Mouse (Mus musculus) neural tube, embryonic 11.5 days (tissue): ENCODE measurements around the gene Arhgef12. TPM values are rescaled to one million over a fixed set of nuclear protein-coding genes. Genes with fewer than 3 reads are reported as not detected.
"Not testable (repeated sequence)": the region's sequence is repeated elsewhere in the genome, so short reads cannot be mapped to it uniquely, and the experiment has no call there.

Experiments used
- ATAC-seq: fragments of 200-750 bp; cut with Nextera tagmentation; 2 replicates; pipeline ENCODE4 v1.8.0; 2017; ENCODE audit warnings: moderate number of reproducible peaks, mild to moderate bottlenecking, moderate TSS enrichment, moderate library complexity; ENCODE audit not compliant: insufficient read depth, low FRiP score, low TSS enrichment
- DNase-seq: peaks from one replicate; pipeline ENCODE4 v3.0.0-alpha.2; 2015; ENCODE audit warnings: low spot score
- H3K27ac ChIP-seq: fragments of 300-500 bp; sonication (generic); 2 replicates; pipeline ENCODE4 v1.5.1; 2014; ENCODE audit warnings: low read depth, mild to moderate bottlenecking, low read length
- H3K27me3 ChIP-seq: fragments of 300-500 bp; sonication (generic); 2 replicates; pipeline ENCODE4 v1.6.1; 2014; ENCODE audit warnings: mild to moderate bottlenecking, low read length, mixed read lengths; ENCODE audit not compliant: control insufficient read depth, insufficient read depth
- H3K36me3 ChIP-seq: fragments of 300-500 bp; sonication (generic); 2 replicates; pipeline ENCODE4 v1.6.1; 2014; ENCODE audit warnings: mild to moderate bottlenecking, low read length, moderate library complexity, mixed read lengths; ENCODE audit not compliant: control insufficient read depth, insufficient read depth
- H3K4me1 ChIP-seq: fragments of 300-500 bp; sonication (generic); 2 replicates; pipeline ENCODE4 v1.6.1; 2014; ENCODE audit warnings: low read length, mixed read lengths; ENCODE audit not compliant: control insufficient read depth, insufficient read depth
- H3K4me2 ChIP-seq: fragments of 300-500 bp; sonication (generic); 2 replicates; pipeline ENCODE4 v1.6.1; 2014; ENCODE audit warnings: low read depth, mild to moderate bottlenecking, moderate library complexity
- H3K4me3 ChIP-seq: fragments of 300-500 bp; sonication (generic); 2 replicates; pipeline ENCODE4 v1.5.1; 2014; ENCODE audit warnings: low read depth, low read length
- H3K9ac ChIP-seq: fragments of 300-500 bp; sonication (generic); 2 replicates; pipeline ENCODE4 v1.6.1; 2014; ENCODE audit warnings: mild to moderate bottlenecking, low read length
- H3K9me3 ChIP-seq: fragments of 300-500 bp; sonication (generic); 2 replicates; pipeline ENCODE4 v1.6.1; 2016; ENCODE audit warnings: low read length; ENCODE audit not compliant: control insufficient read depth
- WGBS: fragments of 180-500 bp; shearing (Covaris S2); extraction: QIAGEN DNeasy Blood & Tissue Kit; methylation state at CpG from one replicate; pipeline ENCODE4 v1.1.7; 2014; 5-methylcytosine and 5-hydroxymethylcytosine counted together
- polyA plus RNA-seq: library from polyadenylated mRNA; unstranded; fragments of >200 nt; fragmentation: Nextera tagmentation; extraction: Ambion mirVana; gene quantifications from 2 replicates; pipeline ENCODE4 v1.2.1, GENCODE M21; 2014

The Arhgef12 gene
- polyA plus RNA-seq, 1 experiment from 2014 or later, result 10.3 TPM

DNA sequence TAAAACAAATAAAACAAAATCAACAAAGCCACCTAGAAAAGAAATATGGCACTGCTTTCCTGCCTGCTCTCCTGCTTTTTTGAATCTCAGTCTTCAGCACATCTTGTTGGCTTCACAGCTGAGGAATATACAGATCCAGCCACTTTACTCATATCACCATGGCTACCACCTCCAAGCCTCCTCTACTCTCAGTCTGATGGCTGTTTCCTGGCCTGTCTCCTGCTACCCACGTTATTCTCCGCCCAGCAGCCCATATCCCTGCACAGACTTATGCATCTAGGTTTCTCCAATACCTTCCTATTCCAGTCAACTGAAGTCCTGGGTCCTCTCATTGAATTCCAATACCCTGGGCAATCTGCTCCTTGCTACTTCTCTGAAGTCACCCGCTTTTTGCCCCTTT is 26.5 kb upstream of the Arhgef12 start:
- no peaks in the 10 kb centered on the region for H3K36me3 ChIP-seq
- no peak for ATAC-seq
- H3K4me1 ChIP-seq, result no peaks in the 10 kb centered on the region; the same call in 1 of the 2 replicates
- WGBS, result 83% methylated on average over 3 of the region's 3 CpGs
- no peaks in the 10 kb centered on the region for H3K27me3 ChIP-seq
- H3K27ac ChIP-seq, result no peak overlapping the region
- no peak overlapping the region for H3K4me2 ChIP-seq
- no peaks in the 10 kb centered on the region for H3K9me3 ChIP-seq
- no peak overlapping the region for H3K4me3 ChIP-seq
- H3K9ac ChIP-seq, result no peak overlapping the region
- DNase-seq, result no peak

DNA sequence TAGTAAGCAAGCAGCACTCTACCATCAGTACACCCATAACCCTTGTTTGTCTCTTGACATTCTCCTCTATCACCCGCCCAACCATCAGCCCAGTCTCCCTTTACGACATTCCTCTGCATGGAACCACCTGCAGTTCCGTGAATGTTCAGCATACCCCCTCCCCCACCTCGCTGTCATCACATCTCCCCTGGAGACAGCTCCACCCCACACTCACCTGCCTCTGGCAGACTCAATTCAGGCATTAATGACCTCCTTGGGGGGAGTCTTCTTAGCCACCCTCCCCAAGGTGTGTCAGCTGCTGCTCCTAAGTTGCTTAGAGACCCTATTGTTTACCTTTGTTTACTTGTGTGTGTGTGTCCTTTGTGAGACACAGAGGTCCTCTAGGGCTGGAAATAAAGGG is 25.3 kb upstream of the Arhgef12 start:
- no peak overlapping the region for H3K4me2 ChIP-seq
- no peak for ATAC-seq
- 20% methylated on average over 4 of the region's 4 CpGs for WGBS
- H3K27ac ChIP-seq, result no peak overlapping the region
- no peak overlapping the region for H3K4me3 ChIP-seq
- H3K9ac ChIP-seq, result no peak overlapping the region
- no peaks in the 10 kb centered on the region for H3K27me3 ChIP-seq
- no peaks in the 10 kb centered on the region; the same call in 1 of the 2 replicates for H3K4me1 ChIP-seq
- no peaks in the 10 kb centered on the region for H3K36me3 ChIP-seq
- H3K9me3 ChIP-seq, result no peaks in the 10 kb centered on the region
- no peak for DNase-seq

DNA sequence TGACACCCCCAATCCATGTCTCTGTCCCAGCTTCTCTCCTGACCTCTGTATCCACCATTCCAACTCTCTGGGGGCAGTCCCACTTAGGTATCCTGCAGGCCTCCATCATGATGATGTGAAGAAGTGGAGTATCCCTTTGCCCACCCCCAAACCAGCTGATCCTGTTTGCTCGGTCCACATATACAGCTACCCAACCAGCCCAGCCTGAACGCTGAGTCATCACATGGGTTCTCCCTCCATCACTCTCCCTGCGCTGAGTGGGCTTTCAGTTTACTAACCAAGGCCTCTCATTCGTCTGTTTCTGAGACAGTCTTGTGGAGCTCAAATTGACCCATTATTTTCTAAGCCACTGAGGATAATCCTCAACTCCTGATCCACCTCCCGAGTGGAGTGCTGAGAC is 24.9 kb upstream of the Arhgef12 start:
- 72% methylated on average over 5 of the region's 5 CpGs for WGBS
- Histone ChIP-seq H3K27ac (no peak overlapping the region), H3K4me1 (no peaks in the 10 kb centered on the region; the same call in 1 of the 2 replicates), H3K27me3 (no peaks in the 10 kb centered on the region), H3K4me3 (no peak overlapping the region), H3K36me3 (no peaks in the 10 kb centered on the region), H3K9me3 (no peaks in the 10 kb centered on the region), H3K9ac (no peak overlapping the region), H3K4me2 (no peak overlapping the region)
- no peak for ATAC-seq
- DNase-seq, result no peak

DNA sequence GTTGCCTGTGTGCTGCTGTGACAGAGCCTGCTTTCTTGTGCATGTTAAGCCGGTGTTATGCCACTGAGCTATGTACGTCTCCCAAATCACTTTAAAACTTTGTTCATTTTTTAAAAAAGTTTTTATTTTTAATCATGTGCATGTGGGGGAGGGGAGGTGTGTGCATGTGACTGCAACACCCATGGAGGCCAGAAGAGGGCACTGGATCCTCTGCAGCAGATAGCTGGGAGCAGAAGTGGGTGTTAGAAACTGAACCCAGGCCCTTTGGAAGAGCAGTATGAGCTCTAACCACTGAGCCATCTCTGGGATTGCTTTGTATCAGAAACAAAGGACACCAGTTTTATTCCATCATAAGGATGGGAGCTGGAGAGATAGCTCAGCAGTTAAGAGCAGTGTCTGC is 23.6 kb upstream of the Arhgef12 start:
- ATAC-seq, result no peak

DNA sequence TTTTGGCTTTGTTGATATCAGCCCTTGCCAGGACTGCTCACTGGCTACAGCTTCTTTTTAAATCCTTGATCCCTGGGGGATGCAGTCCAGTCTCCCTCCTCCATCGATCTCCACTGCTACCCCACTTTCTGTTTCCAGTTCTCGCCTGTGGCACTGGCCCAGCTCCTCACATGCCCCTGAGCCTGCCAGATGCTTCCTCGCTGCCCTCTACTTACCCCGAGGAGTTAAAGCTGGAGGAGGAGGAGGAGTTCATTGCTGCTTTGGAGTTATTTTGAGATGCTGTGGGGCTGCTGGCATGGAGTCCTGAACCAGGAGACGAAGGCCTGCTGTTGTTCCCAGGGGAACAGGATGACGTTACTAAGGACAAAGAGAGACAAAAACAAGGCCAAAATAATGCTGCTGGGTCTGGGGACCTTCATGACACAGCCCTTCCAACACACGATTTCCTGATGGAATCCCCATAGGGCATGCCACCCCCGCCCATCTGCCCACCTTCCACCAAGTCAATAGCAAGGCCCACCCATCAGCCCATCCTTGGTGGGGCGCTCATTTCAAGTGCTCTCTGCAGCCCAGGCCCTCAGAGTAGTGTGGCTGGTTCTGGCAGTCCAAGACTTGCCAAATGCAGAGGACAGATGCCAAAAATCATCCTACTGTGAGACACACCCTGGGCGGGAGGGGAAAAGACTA is 20.2 kb upstream of the Arhgef12 start:
- no peak overlapping the region for H3K27ac ChIP-seq
- no peaks in the 10 kb centered on the region for H3K27me3 ChIP-seq
- no peak overlapping the region for H3K9ac ChIP-seq
- WGBS, result 74% methylated on average over 10 of the region's 10 CpGs
- no peaks in the 10 kb centered on the region; the same call in 1 of the 2 replicates for H3K4me1 ChIP-seq
- H3K9me3 ChIP-seq, result no peaks in the 10 kb centered on the region
- ATAC-seq, result no peak
- no peak overlapping the region for H3K4me3 ChIP-seq
- DNase-seq, result no peak
- no peaks in the 10 kb centered on the region for H3K36me3 ChIP-seq
- no peak overlapping the region for H3K4me2 ChIP-seq

More for the DNA sequence above, 23.6 kb upstream of the Arhgef12 start:
- no peak for DNase-seq
- H3K9me3 ChIP-seq, result no peaks in the 10 kb centered on the region
- WGBS, result 89% methylated on average over 2 of the region's 2 CpGs
- H3K9ac ChIP-seq, result no peak overlapping the region
- H3K27ac ChIP-seq, result no peak overlapping the region
- no peaks in the 10 kb centered on the region for H3K27me3 ChIP-seq
- no peak overlapping the region for H3K4me3 ChIP-seq
- no peak overlapping the region for H3K4me2 ChIP-seq
- no peaks in the 10 kb centered on the region for H3K36me3 ChIP-seq
- no peaks in the 10 kb centered on the region; the same call in 1 of the 2 replicates for H3K4me1 ChIP-seq

DNA sequence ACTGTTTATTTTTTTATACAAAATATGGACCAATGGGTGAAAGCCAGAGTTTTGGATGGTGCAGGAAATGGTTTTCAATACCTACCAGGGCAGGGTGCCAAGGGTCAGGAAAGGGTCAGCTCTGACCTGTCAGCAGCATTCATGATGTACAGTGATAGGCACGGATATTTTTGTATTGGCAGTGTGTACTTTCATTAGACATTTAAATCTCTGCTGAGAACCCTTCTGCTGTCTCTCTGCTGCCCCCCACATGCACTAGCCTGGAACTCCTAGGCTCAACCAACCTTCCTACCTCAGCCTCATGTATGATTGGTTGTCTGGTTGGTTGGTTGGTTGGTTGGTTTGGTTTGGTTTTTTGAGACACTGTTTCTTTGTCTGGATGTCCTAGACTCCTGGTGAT is 15.3 kb upstream of the Arhgef12 start:
- Histone ChIP-seq H3K27ac (no peak overlapping the region), H3K36me3 (no peaks in the 10 kb centered on the region), H3K9ac (no peak overlapping the region), H3K4me1 (no peaks in the 10 kb centered on the region), H3K4me3 (no peak overlapping the region), H3K9me3 (no peaks in the 10 kb centered on the region), H3K27me3 (no peaks in the 10 kb centered on the region), H3K4me2 (no peak overlapping the region)
- DNase-seq (no peak), ATAC-seq (no peak)
- 48% methylated on average over 1 of the region's 1 CpGs for WGBS

DNA sequence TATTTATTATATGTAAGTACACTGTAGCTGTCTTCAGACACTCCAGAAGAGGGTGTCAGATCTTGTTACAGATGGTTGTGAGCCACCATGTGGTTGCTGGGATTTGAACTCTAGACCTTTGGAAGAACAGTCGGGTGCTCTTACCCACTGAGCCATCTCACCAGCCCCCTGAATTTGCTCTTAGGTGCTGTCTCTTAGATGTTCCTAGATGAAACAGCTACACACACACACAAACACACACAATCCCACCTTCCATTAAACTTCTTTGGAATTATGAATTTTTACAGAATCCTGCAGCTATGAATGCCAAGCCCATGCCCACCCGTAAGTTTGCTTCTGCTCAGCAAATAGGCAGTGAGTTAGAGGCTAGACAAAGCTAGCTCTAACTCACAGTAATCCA is 14.9 kb upstream of the Arhgef12 start:
- WGBS, result 93% methylated on average over 2 of the region's 2 CpGs
- not testable (repeated sequence) for H3K27ac ChIP-seq, H3K4me3 ChIP-seq, DNase-seq, ATAC-seq, H3K4me1 ChIP-seq, H3K4me2 ChIP-seq, H3K9me3 ChIP-seq, H3K9ac ChIP-seq, H3K36me3 ChIP-seq, H3K27me3 ChIP-seq

DNA sequence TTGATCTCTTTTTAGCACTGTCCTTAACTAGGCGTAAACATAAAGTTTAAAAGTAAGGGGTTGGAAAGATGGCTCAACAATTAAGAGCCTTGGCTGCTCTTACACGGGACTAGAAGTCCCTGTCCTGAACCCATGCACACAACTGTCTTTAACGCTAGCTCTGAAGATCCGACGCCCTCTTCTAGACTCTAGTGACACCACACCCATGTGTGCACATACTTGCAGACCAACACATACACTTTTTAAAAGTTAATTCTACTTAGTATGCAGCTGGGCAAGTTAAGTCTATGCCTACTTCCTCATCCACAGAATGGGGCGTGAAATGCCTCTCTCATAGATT is 9.9 kb upstream of the Arhgef12 start:
- Histone ChIP-seq H3K9me3 (no peaks in the 10 kb centered on the region), H3K4me3 (no peak overlapping the region), H3K4me2 (no peak overlapping the region), H3K27ac (no peak overlapping the region), H3K27me3 (no peaks in the 10 kb centered on the region), H3K4me1 (0 out of 2 replicates have a peak, but pooled peaks cover 3% of the 10 kb centered on the region), H3K9ac (no peak overlapping the region), H3K36me3 (no peaks in the 10 kb centered on the region)
- 83% methylated on average over 6 of the region's 6 CpGs for WGBS
- ATAC-seq, result no peak
- DNase-seq, result no peak
